Mouse (Mus musculus) spleen, adult 2 months (tissue): Measurements from ENCODE around the gene Elmo1. TPM values are rescaled to one million over a fixed set of nuclear protein-coding genes. Genes with fewer than 3 reads are reported as not detected.

Source experiments
- DNase-seq, 2 experiments: peaks; one replicate each; pipeline versions ENCODE4 v3.0.0 to v3.0.0-alpha.2; 2012 to 2021; ENCODE audit warnings: low spot score in 2 of 2, low read depth in 1 of 2
- H3K27ac ChIP-seq: fragments of 200-500 bp; 2 replicates; pipeline ENCODE4 v1.5.1; 2012; ENCODE audit warnings: low read length, inconsistent platforms; ENCODE audit not compliant: insufficient read depth
- H3K27me3 ChIP-seq: fragments of 200-500 bp; 2 replicates; pipeline ENCODE4 v1.6.1; 2012; ENCODE audit warnings: mild to moderate bottlenecking, moderate library complexity, low read length, inconsistent platforms; ENCODE audit not compliant: control insufficient read depth, insufficient read depth
- H3K36me3 ChIP-seq: fragments of 200-500 bp; 2 replicates; pipeline ENCODE4 v1.6.1; 2012; ENCODE audit warnings: mild to moderate bottlenecking, low read length, inconsistent platforms; ENCODE audit not compliant: control insufficient read depth, insufficient read depth
- H3K4me1 ChIP-seq: fragments of 200-500 bp; 2 replicates; pipeline ENCODE4 v1.6.1; 2011; ENCODE audit warnings: inconsistent platforms; ENCODE audit not compliant: control insufficient read depth, insufficient read depth, insufficient read length
- H3K4me3 ChIP-seq: fragments of 200-500 bp; 2 replicates; pipeline ENCODE4 v1.5.1; 2011; ENCODE audit warnings: mild to moderate bottlenecking, inconsistent platforms; ENCODE audit not compliant: insufficient read depth, insufficient read length; ENCODE audit errors: extremely low read depth
- CTCF ChIP-seq: fragments of 200-500 bp; IDR thresholded peaks from 2 replicates; pipeline ENCODE4 v1.5.1; 2011; ENCODE audit warnings: mild to moderate bottlenecking, inconsistent platforms; ENCODE audit not compliant: insufficient read depth, insufficient read length, insufficient replicate concordance; ENCODE audit errors: extremely low read depth
- POLR2A ChIP-seq: fragments of 200-500 bp; IDR thresholded peaks from 2 replicates; pipeline ENCODE4 v1.6.1; 2011; ENCODE audit warnings: low read depth, low read length, inconsistent platforms
- WGBS: fragments of 180-500 bp; shearing (Covaris S2); methylation state at CpG from one replicate; pipeline ENCODE4 v1.1.7; 2018; 5-methylcytosine and 5-hydroxymethylcytosine counted together
- polyA plus RNA-seq: library from polyadenylated mRNA; depleted of rRNA; stranded (reverse); fragments of >200 nt; gene quantifications from 2 replicates; pipeline ENCODE4 v1.2.3, GENCODE M21; 2012

The Elmo1 gene
- polyA plus RNA-seq, 1 experiment = 33.3 TPM

- Histone ChIP-seq H3K27me3 (no peaks in the 10 kb centered on the region), H3K27ac (no peak overlapping the region), H3K4me1 (peaks cover 2% of the 10 kb centered on the region; the same call in 1 of the 2 replicates), H3K4me3 (no peak overlapping the region), H3K36me3 (peaks cover 25% of the 10 kb centered on the region)
- no peak for TF ChIP-seq POLR2A
- peak; percentile 77; the same call in 1 of the 2 replicates for TF ChIP-seq CTCF
- DNase-seq = peak; percentile 16 to 26
- 10% methylated on average over 5 of the region's 5 CpGs for WGBS
Observed at GRCm38 (mm10) chr13:20292348-20292747, 202.0 kb downstream of the Elmo1 start.

DNA sequence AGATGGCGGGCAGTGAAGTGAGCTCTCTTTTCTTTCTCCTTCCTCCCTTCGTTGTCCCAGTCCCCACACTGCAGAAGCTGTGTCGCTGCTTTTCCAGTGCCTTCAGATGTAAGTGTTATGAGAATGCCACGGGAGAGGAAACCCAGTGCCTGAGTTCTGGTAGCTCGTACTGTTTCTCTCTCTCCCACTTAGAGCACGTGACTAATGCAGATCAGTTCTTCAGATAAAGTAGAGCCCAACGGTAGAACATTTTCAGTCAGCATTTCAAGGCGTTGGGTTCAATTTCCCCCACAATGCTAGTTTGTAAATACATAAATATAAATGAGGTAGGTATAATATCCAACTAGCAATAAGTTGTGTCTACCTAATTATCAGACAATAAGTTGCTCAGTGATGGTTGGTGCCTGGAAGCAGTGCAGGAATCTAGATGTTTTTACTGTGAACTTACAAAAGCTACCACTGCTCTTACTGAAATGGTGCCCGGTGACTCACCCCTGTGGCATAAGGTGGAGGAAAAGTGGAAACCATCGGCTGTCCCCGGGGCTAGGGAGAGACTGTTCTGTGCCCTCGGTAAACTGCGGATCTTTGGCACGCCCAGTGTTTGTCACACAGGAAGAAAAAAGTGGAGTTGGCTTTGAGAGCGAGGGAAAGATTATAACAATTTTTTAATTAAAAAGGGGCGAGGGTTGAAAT is 205.0 kb downstream of the Elmo1 start:
- Histone ChIP-seq H3K4me1 (no peaks in the 10 kb centered on the region), H3K27ac (no peak overlapping the region), H3K36me3 (peaks cover 10% of the 10 kb centered on the region), H3K4me3 (no peak overlapping the region), H3K27me3 (no peaks in the 10 kb centered on the region)
- DNase-seq = no peak
- 84% methylated on average over 16 of the region's 16 CpGs for WGBS
- TF ChIP-seq POLR2A (no peak), CTCF (no peak)

GRCm38 (mm10) chr13:20297841-20298240 is 207.4 kb downstream of the Elmo1 start:
- DNase-seq = peak in 1 of 2 experiments; percentile 20
- Histone ChIP-seq H3K27ac (no peak overlapping the region), H3K36me3 (peaks cover 15% of the 10 kb centered on the region), H3K4me3 (no peak overlapping the region), H3K4me1 (no peaks in the 10 kb centered on the region), H3K27me3 (no peaks in the 10 kb centered on the region)
- TF ChIP-seq POLR2A (no peak), CTCF (peak; percentile 51; the same call in 1 of the 2 replicates)
- WGBS = 62% methylated on average over 3 of the region's 3 CpGs

DNA sequence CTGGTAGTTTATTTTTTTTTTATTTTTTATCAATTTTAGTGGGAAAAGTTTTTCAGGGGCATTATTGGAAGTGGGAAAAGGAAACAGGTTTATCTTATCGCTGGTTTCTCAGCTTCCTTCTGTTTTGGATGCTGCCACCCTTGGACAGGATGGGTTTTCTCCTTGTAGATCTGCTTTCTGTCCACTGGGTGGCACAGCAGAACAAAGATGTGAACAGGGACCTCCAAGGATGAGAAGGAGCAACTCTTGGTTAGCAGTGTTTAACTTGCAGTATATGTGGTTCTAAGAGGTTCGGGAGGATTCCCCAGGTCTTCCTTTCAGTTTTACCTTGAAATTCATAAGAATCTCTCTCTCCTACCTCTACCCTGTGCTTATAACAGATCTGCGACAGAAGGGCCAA is 209.0 kb downstream of the Elmo1 start:
- TF ChIP-seq POLR2A (no peak), CTCF (peak; percentile 25; the same call in 1 of the 2 replicates)
- Histone ChIP-seq H3K4me3 (no peak overlapping the region), H3K36me3 (peaks cover 15% of the 10 kb centered on the region), H3K27me3 (no peaks in the 10 kb centered on the region), H3K4me1 (no peaks in the 10 kb centered on the region), H3K27ac (no peak overlapping the region)
- 76% methylated on average over 3 of the region's 3 CpGs for WGBS
- DNase-seq = no peak

- TF ChIP-seq POLR2A (no peak), CTCF (no peak)
- WGBS = 86% methylated on average over 3 of the region's 3 CpGs
- no peak for DNase-seq
Observed at GRCm38 (mm10) chr13:20300052-20300564, 209.7 kb downstream of the Elmo1 start.

GRCm38 (mm10) chr13:20300626-20301025 is 210.2 kb downstream of the Elmo1 start:
- H3K4me3 ChIP-seq = no peak overlapping the region
- no peak overlapping the region for H3K27ac ChIP-seq
- WGBS = 87% methylated on average over 3 of the region's 3 CpGs
- DNase-seq = no peak
- H3K36me3 ChIP-seq = peaks cover 11% of the 10 kb centered on the region
- TF ChIP-seq CTCF (no peak), POLR2A (no peak)
- H3K27me3 ChIP-seq = no peaks in the 10 kb centered on the region
- no peaks in the 10 kb centered on the region for H3K4me1 ChIP-seq

More at GRCm38 (mm10) chr13:20300052-20300564, 209.7 kb downstream of the Elmo1 start:
- Histone ChIP-seq H3K4me1 (no peaks in the 10 kb centered on the region), H3K27ac (no peak overlapping the region), H3K27me3 (no peaks in the 10 kb centered on the region), H3K36me3 (peaks cover 14% of the 10 kb centered on the region), H3K4me3 (no peak overlapping the region)

GRCm38 (mm10) chr13:20301760-20302159 is 211.4 kb downstream of the Elmo1 start:
- 92% methylated on average over 7 of the region's 7 CpGs for whole genome bisulfite sequencing
- no peak for DNase-seq
- Histone ChIP-seq H3K36me3 (peaks cover 11% of the 10 kb centered on the region), H3K4me1 (no peaks in the 10 kb centered on the region), H3K27ac (no peak overlapping the region), H3K4me3 (no peak overlapping the region), H3K27me3 (no peaks in the 10 kb centered on the region)
- TF ChIP-seq POLR2A (no peak), CTCF (no peak)
